Mouse (Mus musculus): ENCODE measurements at regions not wholly inside any gene's neighbourhood (a gene's known extent, or its start where the extent isn't known, plus 50 kb on each side); places are given as distances from the start of the nearest gene placed in this dataset.

GRCm38 (mm10) chr12:54288747-54289146 is 85.1 kb upstream of the Egln3 start:
- no peak for TF ChIP-seq CTCF (IDR thresholded peaks at IDR 0.05; ENCODE audit: low read depth)
- TF ChIP-seq EP300 (IDR thresholded peaks at IDR 0.05; ENCODE audit: low read depth): no peak
